Mouse (Mus musculus): ENCODE data around the gene Ssr1.

The Ssr1 gene

GRCm38 (mm10) chr13:37980346-37980745 lies 13.7 kb downstream of the Ssr1 start:
- no peak for DNase-seq (ENCODE audit: low spot score in 2 of 2)

DNA sequence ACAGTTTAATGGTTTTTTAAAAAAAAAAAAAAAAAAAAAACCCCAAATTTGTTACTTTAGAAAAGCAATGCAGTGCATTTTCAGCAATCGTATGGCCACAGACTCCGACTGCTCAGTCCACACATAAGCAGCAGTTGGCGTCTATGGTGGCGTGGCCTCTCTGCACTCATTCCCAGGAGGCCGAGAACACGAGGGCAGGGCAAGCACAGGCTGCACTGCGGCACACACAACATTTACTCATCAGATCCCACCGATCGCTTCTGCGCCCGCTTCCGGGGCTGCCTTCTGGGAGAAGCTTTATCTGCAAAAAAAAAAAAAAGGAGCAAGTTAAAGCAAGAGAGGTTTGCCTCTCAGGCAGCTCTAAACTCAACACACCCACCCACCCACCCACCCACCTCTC lies 14.5 kb downstream of the Ssr1 start:
- DNase-seq (ENCODE audit: low spot score in 2 of 2) = no peak

DNA sequence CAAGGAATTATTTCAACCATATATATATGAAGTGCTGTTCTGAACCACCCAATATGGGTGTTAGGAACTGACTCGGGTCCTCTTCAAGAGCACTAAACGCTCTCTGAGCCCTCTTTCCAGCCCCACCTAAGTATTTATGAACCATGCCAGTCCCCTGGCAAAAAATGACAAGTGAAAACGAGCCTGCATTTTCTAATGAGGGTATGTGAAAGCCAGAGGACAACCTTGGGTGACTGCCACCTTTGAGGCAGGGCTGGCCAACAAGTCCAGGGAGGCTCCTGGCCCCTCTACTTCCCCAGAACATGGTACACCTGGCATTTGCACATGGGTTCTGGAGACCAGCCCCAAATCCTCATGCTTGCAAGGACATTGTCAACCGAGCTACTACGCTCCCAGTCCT lies 19.3 kb downstream of the Ssr1 start:
- DNase-seq (ENCODE audit: low spot score in 2 of 2) = no peak

GRCm38 (mm10) chr13:37974036-37974435 lies 20.0 kb downstream of the Ssr1 start:
- DNase-seq (ENCODE audit: low spot score in 2 of 2) = no peak

DNA sequence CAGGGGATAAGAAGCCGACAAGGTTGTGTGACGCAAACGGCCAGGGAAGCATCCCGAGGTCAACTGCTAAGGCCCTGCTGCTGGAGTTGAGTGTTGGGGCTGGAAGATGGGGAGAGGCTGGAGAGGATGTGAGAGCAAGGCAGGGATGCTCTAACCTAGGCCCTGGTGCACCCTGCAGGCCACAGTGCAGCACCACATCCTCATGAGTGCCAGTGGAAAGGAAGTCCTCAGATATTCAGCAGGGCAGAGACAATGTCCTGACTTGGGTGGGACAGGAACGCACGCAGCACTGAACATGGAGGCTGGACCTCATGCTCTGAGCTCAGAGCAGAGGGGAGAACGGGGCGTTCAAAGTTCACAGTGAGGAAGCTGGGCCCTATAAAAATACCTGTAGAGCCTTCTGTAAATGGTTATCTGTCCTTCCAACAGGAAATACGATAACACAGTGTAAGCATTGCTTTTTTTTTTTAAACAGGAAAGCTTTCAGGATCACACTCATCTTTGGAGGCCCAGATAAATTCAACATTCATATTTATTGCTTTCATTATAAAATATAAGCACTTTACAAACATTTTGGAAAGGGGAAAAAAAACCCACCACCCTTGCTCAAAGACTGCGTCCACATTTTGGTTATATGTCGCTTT lies 23.0 kb downstream of the Ssr1 start:
- no peak for DNase-seq (ENCODE audit: low spot score in 2 of 2)

- no peak for DNase-seq (ENCODE audit: low spot score in 2 of 2)
Observed at GRCm38 (mm10) chr13:37969988-37970387, 24.0 kb downstream of the Ssr1 start.

- peak; percentile 79 to 94 for DNase-seq (ENCODE audit: low spot score in 2 of 2)
Observed at GRCm38 (mm10) chr13:37969337-37969736, 24.7 kb downstream of the Ssr1 start.

DNA sequence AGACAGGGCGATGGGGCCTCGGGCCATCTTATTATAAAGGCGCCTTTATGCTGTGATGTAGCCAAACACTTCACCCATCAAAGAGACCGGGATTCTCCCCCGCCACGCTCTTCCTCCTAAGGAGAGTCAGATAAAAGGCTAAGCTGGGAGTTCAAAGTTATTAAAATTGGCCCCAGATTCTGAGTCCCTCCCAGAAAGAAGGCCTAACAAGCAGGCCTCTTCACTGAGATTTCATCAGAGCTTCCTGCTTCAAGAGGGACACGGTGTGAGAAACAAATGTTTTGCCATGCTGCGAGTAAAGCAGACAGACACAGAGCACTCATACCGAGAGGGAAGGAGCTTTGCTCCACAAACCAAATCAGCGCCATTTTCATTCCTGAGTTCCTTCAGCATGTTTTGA lies 26.5 kb downstream of the Ssr1 start:
- DNase-seq (ENCODE audit: low spot score in 2 of 2) = no peak

DNA sequence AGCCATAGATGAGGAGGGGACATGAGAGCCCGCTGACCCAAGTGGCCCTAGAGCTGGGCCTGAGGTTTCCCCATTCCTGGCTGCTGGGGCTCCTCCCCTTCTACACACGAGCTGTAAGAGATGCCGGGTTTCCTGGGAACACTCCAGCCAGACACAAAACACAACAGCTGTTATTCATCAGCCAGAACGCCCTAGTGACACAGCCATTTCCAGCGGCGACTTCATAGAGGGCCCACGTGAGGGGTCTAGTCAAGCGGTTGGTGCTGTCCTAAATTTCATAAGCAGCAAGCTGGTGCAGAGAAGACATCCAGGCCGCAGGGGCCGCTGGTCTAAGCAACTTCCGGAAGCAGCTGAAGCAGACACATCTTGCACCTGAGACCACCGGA lies 27.0 kb downstream of the Ssr1 start:
- no peak for DNase-seq (ENCODE audit: low spot score in 2 of 2)

- DNase-seq (ENCODE audit: low spot score in 2 of 2) = no peak
Observed at GRCm38 (mm10) chr13:37966256-37967051, 27.6 kb downstream of the Ssr1 start.

DNA sequence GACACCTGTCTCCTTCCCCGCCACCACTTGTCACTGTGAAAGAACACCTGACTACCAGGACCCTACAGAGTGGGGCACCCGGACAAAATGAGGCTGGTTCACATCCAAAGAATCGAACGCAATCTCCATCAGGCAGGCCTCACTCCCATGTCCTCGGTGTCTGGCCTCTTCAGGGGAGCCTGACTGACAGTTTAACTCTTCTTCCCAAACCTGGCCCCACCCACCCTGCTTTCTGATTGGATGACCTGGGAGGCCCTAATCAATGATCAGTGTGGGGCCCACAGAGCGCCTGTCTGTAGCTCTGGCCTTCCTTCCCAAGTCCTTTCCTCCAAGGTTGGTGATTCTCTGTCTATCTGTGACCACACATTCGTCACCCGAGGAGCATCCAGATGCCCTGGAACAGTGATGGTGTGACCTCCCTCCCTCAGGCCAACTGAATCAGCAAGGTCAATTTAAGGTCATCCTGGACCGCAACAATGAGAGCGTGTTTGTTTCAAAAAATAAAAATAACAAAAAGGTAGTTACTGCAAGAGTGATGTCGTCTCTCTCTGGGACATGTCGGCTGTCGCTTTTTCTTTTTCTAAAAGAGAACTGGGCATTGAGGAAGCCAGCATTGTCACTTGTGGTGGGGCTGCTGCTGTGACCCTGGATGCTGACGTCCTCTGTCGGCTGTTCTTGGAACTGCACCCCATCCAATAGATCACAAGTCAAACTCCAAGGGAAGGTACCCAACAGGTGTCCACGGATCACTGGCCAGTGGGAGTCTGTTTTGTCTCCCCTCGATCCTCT lies 28.7 kb downstream of the Ssr1 start:
- DNase-seq (ENCODE audit: low spot score in 2 of 2) = no peak

DNA sequence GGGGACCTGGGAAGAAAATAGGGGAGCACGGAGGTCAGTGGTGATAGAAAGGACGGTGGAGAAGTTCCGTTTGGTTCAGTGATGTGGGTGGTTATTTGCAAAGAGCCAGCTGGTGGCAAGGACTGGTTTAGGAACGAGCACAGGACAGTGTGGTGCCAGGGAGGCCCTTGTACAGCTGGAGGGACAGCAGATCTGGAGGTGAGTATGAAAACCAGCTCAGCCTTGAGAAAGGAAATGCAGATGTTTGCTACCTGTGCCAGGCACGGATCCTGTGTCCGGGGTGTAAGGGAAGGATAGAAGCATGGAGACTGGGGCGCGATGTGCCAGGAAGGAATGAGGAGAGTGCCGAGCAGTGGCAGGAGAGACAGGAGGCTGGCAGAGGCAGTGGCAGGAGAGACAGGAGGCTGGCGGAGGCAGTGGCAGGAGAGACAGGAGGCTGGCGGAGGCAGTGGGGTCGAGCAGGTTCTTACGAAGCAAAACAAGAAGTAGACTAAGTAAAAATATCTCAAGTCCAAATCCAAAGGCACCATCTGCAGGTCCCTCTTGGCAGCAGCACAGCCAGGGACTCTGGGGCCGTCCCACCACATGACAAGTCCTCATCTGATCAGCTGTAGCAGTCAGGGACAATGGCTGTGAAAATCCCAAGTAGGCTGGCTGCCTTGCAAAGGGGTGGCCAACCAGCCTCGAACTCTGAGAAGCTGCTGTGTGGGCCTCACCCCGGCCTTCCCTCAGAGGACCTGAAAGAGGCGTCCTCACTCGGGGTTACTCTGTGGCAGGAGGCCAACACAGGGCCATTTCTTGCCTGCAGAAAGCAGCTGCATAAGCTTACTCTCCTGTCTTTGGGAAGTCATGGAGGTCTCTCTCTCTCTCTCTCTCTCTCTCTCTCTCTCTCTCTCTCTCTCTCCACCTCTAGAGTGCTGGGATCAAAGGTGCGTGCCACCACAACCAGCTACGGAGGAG lies 29.6 kb downstream of the Ssr1 start:
- DNase-seq (ENCODE audit: low spot score in 2 of 2) = peak in 1 of 2 experiments; percentile 57

GRCm38 (mm10) chr13:37963354-37964007 lies 30.5 kb downstream of the Ssr1 start:
- DNase-seq (ENCODE audit: low spot score in 2 of 2) = peak; percentile 71 to 83

- no peak for DNase-seq (ENCODE audit: low spot score in 2 of 2)
Observed at GRCm38 (mm10) chr13:37962541-37962940, 31.5 kb downstream of the Ssr1 start.

- no peak for DNase-seq (ENCODE audit: low spot score in 2 of 2)
Observed at GRCm38 (mm10) chr13:37959936-37960335, 34.1 kb downstream of the Ssr1 start.

DNA sequence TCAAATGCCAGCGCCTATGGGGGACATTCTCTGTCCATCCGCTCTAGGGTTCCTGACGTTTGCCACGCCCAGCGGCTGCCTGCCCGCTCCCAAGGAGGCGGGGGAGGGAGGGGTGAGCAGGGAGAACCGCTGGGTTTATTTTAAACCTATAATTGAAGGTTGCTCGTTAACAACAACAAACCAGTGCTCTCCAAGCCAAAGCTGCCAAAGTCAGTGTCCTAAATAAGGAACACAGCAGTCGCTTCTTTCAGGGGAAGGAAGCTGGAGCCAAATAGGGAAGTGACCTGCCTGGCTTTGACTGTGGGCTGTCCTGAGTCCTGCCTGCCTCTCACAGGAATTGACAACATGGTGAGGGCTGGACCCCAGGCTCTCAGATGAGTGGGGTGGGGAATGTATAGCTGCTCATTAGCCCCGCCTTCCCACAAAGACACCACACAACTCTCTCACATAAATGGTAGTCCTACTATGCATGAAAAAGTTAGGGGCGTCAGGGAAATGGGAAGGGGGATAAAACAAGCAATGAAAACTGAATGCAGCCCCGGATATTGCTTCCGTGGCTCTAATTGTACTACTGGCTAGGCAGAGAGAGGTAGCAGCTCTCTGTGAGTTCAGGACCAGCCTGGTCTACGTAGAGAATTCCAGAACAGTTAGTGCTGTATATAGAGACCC lies 34.6 kb downstream of the Ssr1 start:
- DNase-seq (ENCODE audit: low spot score in 2 of 2) = no peak

- DNase-seq (ENCODE audit: low spot score in 2 of 2) = no peak
Observed at GRCm38 (mm10) chr13:37958498-37959238, 35.3 kb downstream of the Ssr1 start.

DNA sequence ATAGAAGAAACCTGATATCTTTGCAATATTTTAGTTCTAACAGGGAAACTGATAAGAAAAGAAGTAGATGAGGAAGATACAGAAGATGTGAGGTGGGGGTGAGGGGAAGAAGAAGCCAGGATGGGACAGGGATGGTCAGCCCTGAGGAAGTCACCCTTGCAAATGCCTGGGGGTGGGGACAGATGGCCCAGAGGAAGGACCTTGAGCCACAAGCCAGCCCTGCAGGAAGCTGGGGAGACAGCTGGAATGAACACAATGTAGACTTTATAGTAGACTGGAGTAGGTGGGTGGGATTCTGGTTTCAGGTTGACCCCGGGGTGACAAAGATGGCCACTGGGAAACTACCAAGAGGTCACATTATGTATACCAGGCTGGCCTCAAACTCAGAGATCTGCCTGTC lies 39.7 kb downstream of the Ssr1 start:
- no peak for DNase-seq (ENCODE audit: low spot score in 2 of 2)

DNA sequence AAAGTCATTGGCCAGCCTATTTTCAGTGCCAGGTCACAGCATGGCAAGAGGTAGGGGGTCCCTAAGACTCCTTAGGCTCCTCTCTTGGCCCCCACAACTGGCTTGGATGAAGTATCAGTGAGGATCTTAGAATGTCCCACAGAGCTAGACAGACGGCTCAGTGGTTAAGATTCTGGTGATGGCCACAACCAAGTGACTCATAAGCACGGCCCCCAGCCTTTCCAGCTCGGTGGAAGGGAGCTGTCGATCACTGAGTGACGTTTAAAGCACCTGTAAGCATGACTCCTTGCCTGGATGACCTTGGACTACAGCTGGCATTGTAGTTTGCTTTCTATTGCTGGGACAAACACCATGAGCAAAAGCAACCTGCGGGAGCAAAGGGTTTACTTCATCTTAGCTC lies 41.0 kb downstream of the Ssr1 start:
- peak in 1 of 2 experiments; percentile 32 for DNase-seq (ENCODE audit: low spot score in 2 of 2)

DNA sequence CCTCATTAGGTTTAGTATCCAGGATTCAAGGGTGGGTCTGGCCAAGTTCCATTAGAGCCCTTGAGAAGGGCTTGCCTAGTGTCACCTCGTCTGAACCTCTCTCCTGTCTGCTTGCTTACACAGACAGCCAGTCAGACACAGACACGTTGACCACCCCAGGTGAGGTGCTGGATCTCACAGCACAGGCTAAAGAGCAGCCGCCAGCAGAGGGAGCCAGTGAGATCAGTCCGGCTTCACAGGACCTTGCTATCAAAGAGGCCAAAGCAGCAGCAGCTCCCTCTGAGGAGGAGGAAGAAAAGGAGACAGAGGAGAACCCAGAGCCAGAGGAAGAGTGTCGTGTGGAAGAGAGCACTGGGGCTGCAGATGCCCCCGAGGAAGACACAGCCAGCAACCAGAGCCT lies 47.3 kb downstream of the Ssr1 start:
- DNase-seq (ENCODE audit: low spot score in 2 of 2) = peak; percentile 66 to 88

Data from urinary bladder, postnatal 4 days (tissue).